Mouse (Mus musculus) ZHBTc4 (cell line): ENCODE results near the gene Scgb2b15.
"Not testable (repeated sequence)": the region's sequence is repeated elsewhere in the genome, so short reads cannot be mapped to it uniquely, and the experiment has no call there.

Experiments
- DNase-seq: peaks from one replicate; pipeline ENCODE4 v3.0.0-alpha.2; 2011; ENCODE audit warnings: low read depth, low spot score

Scgb2b15 gene

DNA sequence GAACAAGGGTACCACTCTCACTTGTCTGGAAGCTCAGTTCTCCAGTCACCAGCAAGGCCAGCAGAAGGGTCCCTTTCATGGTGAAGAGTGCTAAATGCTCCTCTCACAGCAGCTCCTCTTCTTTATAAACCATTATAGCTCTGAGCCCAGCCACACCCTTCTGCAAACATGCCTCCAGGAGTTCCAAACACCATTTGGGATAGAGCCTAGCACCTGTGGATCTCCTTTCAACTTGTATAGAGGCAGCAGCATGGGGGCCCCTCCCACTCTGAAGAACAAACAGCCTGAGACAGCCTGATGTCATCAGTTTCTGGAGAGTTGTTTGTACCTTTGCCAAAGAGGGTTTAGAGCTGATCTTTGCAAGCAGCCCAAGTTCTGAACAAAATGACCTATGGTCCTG lies at the start of gene Scgb2b15:
TSS of gene Scgb2b15 (minus strand) at position 101 of the 400 bp plus-strand sequence.
- not testable (repeated sequence) for DNase-seq

DNA sequence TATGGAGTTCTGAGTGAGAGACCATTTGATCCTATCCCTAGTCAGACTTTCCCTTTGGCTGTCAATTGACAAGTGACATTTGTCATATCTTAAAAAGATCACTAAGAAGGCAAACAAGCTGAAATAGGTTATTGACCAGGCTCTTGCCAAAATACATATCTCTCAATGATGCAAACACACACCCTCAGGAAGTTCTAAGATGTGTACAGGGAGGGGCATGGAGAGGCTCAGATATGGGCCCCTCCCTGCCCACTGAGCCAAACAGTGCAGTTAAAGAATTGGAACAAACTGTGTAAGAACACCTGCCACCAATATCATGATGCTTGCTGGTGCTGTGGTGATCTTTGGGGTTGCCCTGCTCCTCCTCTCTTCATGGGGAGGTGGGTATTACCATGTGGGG lies 6.8 kb upstream of the Scgb2b15 start, which contains the start of gene Scgb1b15:
TSS of gene Scgb1b15 (plus strand) at position 301 of the 400 bp plus-strand sequence.
- DNase-seq = not testable (repeated sequence)
